Mouse (Mus musculus) bone marrow macrophage, adult 2 months (primary cell): Measurements from ENCODE around the gene Hcn1.

Experiments
- CTCF ChIP-seq: IDR thresholded peaks from 2 replicates; pipeline ENCODE4 v1.5.1; 2012; ENCODE audit warnings: low read depth, mild to moderate bottlenecking, low read length, moderate library complexity
- POLR2A ChIP-seq: IDR thresholded peaks from 2 replicates; pipeline ENCODE4 v1.6.1; 2012; ENCODE audit warnings: mild to moderate bottlenecking, low read depth, low read length, borderline replicate concordance

DNA sequence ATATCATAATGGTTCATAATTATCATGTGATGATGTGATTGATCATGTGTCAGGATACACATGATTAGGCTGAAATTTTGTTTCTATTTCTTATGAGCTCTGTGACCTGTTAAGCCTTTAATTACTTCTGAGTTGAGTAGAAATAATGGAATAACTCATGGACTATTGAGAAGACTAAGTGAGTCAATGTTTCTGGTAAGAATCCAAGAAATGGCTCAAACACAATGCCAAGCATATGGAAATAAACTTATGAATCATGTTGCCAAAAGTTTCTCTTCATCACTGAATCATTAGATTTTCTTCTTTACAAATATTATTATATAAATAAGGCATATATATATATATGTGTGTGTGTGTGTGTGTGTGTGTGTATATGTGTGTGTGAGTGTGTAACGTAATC lies 69.7 kb downstream of the Hcn1 start:
- no peak for TF ChIP-seq POLR2A
- TF ChIP-seq CTCF: no peak
